Mouse (Mus musculus): ENCODE measurements around the gene Postn. TPM values are rescaled to one million over a fixed set of nuclear protein-coding genes. Genes with fewer than 3 reads are reported as not detected.

Gene Postn
- polyA plus RNA-seq, 1 experiment from 2014 or later: 34.6 TPM

DNA sequence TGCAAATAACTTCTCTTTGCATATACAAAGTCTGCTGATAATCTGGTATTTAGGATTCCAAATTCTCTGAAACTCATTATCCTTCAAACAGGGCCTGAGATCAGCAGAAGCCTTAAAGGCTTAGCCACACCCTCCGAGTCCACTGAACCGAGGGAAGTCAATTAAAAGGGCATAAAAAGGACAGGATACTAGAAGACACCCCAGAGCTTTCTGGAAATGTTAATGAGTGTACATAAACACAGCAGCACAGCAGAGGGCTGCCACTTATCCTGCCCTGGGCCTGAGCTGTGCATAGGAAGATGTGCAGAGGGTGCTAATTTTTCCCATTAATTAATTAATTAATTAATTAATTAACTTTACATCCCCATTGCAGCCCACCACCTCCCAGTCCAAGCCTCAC, 16.7 kb downstream of the Postn start:
- Histone ChIP-seq H3K9me3 (ENCODE audit: control insufficient read depth, low read length) (no peaks in the 10 kb centered on the region), H3K27ac (no peak overlapping the region), H3K9ac (no peak overlapping the region), H3K27me3 (ENCODE audit: control insufficient read depth, insufficient read depth, low read length) (no peaks in the 10 kb centered on the region), H3K4me1 (replicated peaks; ENCODE audit: control insufficient read depth, insufficient read depth, low read length) (no peaks in the 10 kb centered on the region), H3K36me3 (replicated peaks; ENCODE audit: control insufficient read depth, insufficient read depth) (no peaks in the 10 kb centered on the region), H3K4me3 (replicated peaks; ENCODE audit: low read length) (no peak overlapping the region), H3K4me2 (replicated peaks) (no peak overlapping the region)
- DNase-seq (ENCODE audit: low spot score) (no peak), ATAC-seq (ENCODE audit: low FRiP score) (no peak)
- WGBS: 4% methylated on average over 2 of the region's 2 CpGs

DNA sequence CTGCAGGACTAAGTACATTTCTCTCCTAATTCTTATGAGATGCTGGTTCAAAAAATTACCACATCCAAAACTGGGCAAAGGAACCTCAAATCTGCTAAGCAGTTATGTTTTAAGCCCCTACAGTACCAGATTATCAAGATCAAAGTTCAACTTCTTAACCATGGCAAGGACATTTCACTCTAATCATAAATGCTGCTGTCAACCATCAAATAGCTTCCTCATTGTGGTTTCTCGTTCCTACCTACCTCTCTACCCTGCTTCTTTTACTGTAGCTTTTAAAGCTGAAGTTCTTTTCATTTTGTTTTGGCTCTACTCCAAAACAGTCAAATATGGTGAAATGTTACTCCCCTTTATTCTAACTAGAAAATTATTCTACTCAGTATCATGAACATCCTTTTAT, 17.2 kb downstream of the Postn start:
- Histone ChIP-seq H3K9me3 (ENCODE audit: control insufficient read depth, low read length) (no peaks in the 10 kb centered on the region), H3K27ac (no peak overlapping the region), H3K4me3 (replicated peaks; ENCODE audit: low read length) (no peak overlapping the region), H3K27me3 (ENCODE audit: control insufficient read depth, insufficient read depth, low read length) (no peaks in the 10 kb centered on the region), H3K9ac (no peak overlapping the region), H3K4me2 (replicated peaks) (no peak overlapping the region), H3K4me1 (replicated peaks; ENCODE audit: control insufficient read depth, insufficient read depth, low read length) (no peaks in the 10 kb centered on the region), H3K36me3 (replicated peaks; ENCODE audit: control insufficient read depth, insufficient read depth) (no peaks in the 10 kb centered on the region)
- 62% methylated on average over 1 of the region's 1 CpGs for WGBS
- DNase-seq (ENCODE audit: low spot score) (no peak), ATAC-seq (ENCODE audit: low FRiP score) (no peak)

DNA sequence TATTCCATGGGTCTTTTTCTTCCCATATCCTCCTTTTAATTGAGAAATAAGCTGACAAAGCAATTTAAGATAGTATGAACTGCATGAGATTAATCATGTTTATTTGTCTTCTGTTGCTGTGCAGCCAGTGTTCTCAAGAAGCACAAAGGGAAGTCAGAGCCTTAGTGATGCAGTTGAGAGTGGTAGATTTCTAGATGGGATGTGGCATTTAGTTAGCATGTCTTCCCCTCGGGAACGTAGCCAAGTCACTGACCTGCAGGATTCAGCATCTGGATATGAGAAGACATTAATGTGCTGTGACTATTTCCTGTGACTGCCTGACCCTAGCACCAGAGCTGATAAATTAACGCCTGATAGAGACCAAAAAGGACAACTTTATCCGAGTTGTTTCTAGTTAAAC, 19.1 kb downstream of the Postn start:
- 75% methylated on average over 4 of the region's 4 CpGs for WGBS
- Histone ChIP-seq H3K27me3 (ENCODE audit: control insufficient read depth, insufficient read depth, low read length) (no peaks in the 10 kb centered on the region), H3K36me3 (replicated peaks; ENCODE audit: control insufficient read depth, insufficient read depth) (no peaks in the 10 kb centered on the region), H3K9ac (no peak overlapping the region), H3K4me1 (replicated peaks; ENCODE audit: control insufficient read depth, insufficient read depth, low read length) (no peaks in the 10 kb centered on the region), H3K4me3 (replicated peaks; ENCODE audit: low read length) (no peak overlapping the region), H3K9me3 (ENCODE audit: control insufficient read depth, low read length) (no peaks in the 10 kb centered on the region), H3K27ac (no peak overlapping the region), H3K4me2 (replicated peaks) (no peak overlapping the region)
- DNase-seq (ENCODE audit: low spot score) (no peak), ATAC-seq (ENCODE audit: low FRiP score) (no peak)

DNA sequence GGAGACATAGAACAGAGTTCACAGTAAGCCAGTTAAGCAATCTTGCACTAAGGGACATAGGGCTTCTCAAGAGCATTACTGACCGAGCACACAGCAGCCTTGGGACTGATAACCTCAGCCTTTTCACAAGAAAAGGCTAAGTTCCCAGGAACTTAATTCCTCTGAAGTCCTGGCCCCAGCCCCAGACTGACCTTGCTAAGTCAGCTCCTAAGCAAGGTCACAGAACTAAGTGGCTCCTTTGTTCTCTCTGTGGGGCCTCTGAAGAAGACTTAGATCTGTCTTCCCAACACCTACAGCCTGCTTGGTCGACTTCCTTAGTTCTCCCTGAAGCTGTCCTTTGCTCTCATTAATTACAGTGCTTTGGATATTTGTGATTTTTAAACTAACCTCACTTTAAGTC, 38.4 kb downstream of the Postn start:
- ATAC-seq (ENCODE audit: low FRiP score) (no peak), DNase-seq (ENCODE audit: low spot score) (no peak)
- no peaks in the 10 kb centered on the region for H3K4me1 ChIP-seq (replicated peaks; ENCODE audit: control insufficient read depth, insufficient read depth, low read length)
- H3K27me3 ChIP-seq (ENCODE audit: control insufficient read depth, insufficient read depth, low read length): no peaks in the 10 kb centered on the region
- H3K4me3 ChIP-seq (replicated peaks; ENCODE audit: low read length): no peak overlapping the region
- WGBS: 46% methylated on average over 2 of the region's 2 CpGs
- H3K27ac ChIP-seq: no peak overlapping the region
- no peaks in the 10 kb centered on the region for H3K9me3 ChIP-seq (ENCODE audit: control insufficient read depth, low read length)
- no peaks in the 10 kb centered on the region for H3K36me3 ChIP-seq (replicated peaks; ENCODE audit: control insufficient read depth, insufficient read depth)
- H3K9ac ChIP-seq: no peak overlapping the region
- H3K4me2 ChIP-seq (replicated peaks): no peak overlapping the region

DNA sequence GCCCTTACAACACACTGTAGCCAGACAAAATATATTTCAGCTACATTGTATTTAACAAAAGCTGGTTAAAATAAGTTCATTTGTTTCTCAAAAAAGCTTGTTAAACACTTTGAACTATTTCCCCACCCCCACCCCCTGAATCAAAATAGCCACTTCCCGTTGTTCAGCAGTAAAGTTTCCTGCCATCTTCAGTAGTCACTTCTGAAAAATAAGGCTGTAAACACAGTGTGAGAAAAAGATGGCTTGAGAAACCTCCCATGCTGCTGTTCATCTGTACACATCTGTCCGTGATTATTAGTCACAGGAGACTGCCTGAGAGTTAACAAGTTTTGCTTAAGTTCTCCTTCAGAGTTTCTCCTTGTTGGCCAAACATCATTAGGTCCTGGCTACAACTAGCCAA, 39.0 kb downstream of the Postn start:
- no peak overlapping the region for H3K9ac ChIP-seq
- no peak for DNase-seq (ENCODE audit: low spot score)
- H3K36me3 ChIP-seq (replicated peaks; ENCODE audit: control insufficient read depth, insufficient read depth): no peaks in the 10 kb centered on the region
- H3K4me2 ChIP-seq (replicated peaks): no peak overlapping the region
- 79% methylated on average over 2 of the region's 2 CpGs for WGBS
- no peak overlapping the region for H3K27ac ChIP-seq
- H3K4me3 ChIP-seq (replicated peaks; ENCODE audit: low read length): no peak overlapping the region
- no peaks in the 10 kb centered on the region for H3K4me1 ChIP-seq (replicated peaks; ENCODE audit: control insufficient read depth, insufficient read depth, low read length)
- no peaks in the 10 kb centered on the region for H3K9me3 ChIP-seq (ENCODE audit: control insufficient read depth, low read length)
- no peak for ATAC-seq (ENCODE audit: low FRiP score)
- no peaks in the 10 kb centered on the region for H3K27me3 ChIP-seq (ENCODE audit: control insufficient read depth, insufficient read depth, low read length)

DNA sequence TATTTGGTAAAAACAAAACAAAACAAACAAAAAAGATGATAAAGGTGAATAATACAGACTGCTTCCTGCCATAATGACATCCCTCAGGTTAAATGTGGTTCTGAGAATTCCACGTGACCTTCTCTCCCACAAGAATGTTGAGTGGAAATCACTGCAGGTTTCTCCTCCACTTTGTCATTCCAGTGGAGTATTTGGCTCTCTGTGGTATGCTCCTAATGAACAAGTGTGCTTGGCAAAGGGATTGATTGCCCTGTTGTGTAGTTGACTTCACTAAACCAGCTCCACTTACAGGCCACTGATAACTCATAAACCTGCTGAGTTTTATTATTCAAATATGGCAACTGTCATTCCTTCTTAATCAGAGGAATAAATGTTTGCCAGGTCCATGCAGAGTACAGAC, 39.7 kb downstream of the Postn start:
- Histone ChIP-seq H3K4me3 (replicated peaks; ENCODE audit: low read length) (no peak overlapping the region), H3K4me1 (replicated peaks; ENCODE audit: control insufficient read depth, insufficient read depth, low read length) (no peaks in the 10 kb centered on the region), H3K27me3 (ENCODE audit: control insufficient read depth, insufficient read depth, low read length) (no peaks in the 10 kb centered on the region), H3K4me2 (replicated peaks) (no peak overlapping the region), H3K9me3 (ENCODE audit: control insufficient read depth, low read length) (no peaks in the 10 kb centered on the region), H3K36me3 (replicated peaks; ENCODE audit: control insufficient read depth, insufficient read depth) (no peaks in the 10 kb centered on the region), H3K27ac (no peak overlapping the region), H3K9ac (no peak overlapping the region)
- 83% methylated on average over 1 of the region's 1 CpGs for WGBS
- DNase-seq (ENCODE audit: low spot score) (no peak), ATAC-seq (ENCODE audit: low FRiP score) (no peak)

DNA sequence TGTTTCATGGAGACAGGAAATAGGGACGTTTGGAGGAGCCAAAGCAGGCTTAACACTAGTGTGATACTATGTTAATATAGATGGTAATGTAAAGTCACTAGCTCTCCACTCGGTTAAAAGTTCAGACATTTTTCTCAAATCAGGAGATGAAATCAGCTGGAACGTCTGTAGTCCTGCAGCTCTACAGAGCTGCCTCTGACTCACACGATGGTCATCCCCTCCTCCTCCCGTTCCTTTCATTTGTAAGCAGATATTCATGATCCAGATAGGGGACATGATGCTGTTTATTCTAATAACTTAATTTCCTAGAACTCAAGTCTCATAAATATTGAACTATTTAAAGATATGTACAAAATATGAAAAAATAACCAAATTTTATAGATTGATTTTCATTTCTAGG, 40.8 kb downstream of the Postn start:
- no peak for DNase-seq (ENCODE audit: low spot score)
- H3K27ac ChIP-seq: no peak overlapping the region
- WGBS: 89% methylated on average over 5 of the region's 5 CpGs

DNA sequence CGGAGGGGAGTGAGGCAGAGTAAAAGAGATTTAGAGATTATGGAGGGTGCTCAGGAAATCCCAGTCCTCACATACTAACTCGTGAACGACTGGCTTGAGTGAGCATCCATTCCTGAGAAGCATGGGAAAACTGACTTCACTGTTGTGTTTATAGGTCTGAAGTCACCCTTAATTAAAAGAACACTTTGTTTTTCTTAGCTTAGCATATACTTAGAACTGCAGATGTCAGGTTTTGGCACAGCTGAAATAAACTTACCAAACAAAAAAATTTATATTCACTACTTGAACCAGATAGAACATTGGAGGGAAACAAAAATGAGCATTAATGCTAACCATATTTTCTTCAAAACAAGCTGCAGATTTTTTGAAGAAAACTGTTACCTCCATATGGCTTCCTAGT, 42.9 kb downstream of the Postn start:
- Histone ChIP-seq H3K27ac (no peak overlapping the region), H3K36me3 (replicated peaks; ENCODE audit: control insufficient read depth, insufficient read depth) (no peaks in the 10 kb centered on the region)
- WGBS: 85% methylated on average over 3 of the region's 3 CpGs

More for the DNA sequence above, 40.8 kb downstream of the Postn start:
- H3K4me3 ChIP-seq (replicated peaks; ENCODE audit: low read length): no peak overlapping the region
- H3K9me3 ChIP-seq (ENCODE audit: control insufficient read depth, low read length): no peaks in the 10 kb centered on the region
- no peaks in the 10 kb centered on the region for H3K27me3 ChIP-seq (ENCODE audit: control insufficient read depth, insufficient read depth, low read length)
- no peak overlapping the region for H3K4me2 ChIP-seq (replicated peaks)
- H3K4me1 ChIP-seq (replicated peaks; ENCODE audit: control insufficient read depth, insufficient read depth, low read length): no peaks in the 10 kb centered on the region
- no peaks in the 10 kb centered on the region for H3K36me3 ChIP-seq (replicated peaks; ENCODE audit: control insufficient read depth, insufficient read depth)
- ATAC-seq (ENCODE audit: low FRiP score): no peak
- no peak overlapping the region for H3K9ac ChIP-seq

DNA sequence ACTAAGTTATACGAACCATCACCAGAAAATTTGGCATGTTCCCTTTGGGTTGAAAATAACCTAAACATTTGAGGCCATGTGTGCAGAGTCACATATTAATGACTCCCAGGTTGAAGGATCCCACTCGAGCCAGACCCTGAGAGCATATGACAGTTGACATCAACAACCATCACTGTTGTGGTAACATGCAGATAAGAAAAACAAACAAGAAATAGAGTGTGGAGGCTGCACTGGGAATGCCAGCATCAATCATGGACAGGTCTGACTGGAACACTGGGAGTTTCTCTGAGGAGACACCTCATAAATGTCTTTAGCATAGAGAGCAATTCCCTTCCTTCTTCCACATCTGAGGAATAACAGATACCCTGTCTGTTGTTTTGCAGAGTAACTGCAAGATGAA, 45.7 kb downstream of the Postn start:
- H3K4me3 ChIP-seq (replicated peaks; ENCODE audit: low read length): no peak overlapping the region
- H3K9ac ChIP-seq: no peak overlapping the region
- no peak for DNase-seq (ENCODE audit: low spot score)
- 84% methylated on average over 2 of the region's 2 CpGs for WGBS
- H3K4me2 ChIP-seq (replicated peaks): no peak overlapping the region
- H3K27me3 ChIP-seq (ENCODE audit: control insufficient read depth, insufficient read depth, low read length): no peaks in the 10 kb centered on the region
- no peak overlapping the region for H3K27ac ChIP-seq
- H3K36me3 ChIP-seq (replicated peaks; ENCODE audit: control insufficient read depth, insufficient read depth): no peaks in the 10 kb centered on the region
- H3K9me3 ChIP-seq (ENCODE audit: control insufficient read depth, low read length): no peaks in the 10 kb centered on the region
- no peaks in the 10 kb centered on the region for H3K4me1 ChIP-seq (replicated peaks; ENCODE audit: control insufficient read depth, insufficient read depth, low read length)
- no peak for ATAC-seq (ENCODE audit: low FRiP score)

More for the DNA sequence above, 42.9 kb downstream of the Postn start:
- H3K4me2 ChIP-seq (replicated peaks): no peak overlapping the region
- no peaks in the 10 kb centered on the region for H3K9me3 ChIP-seq (ENCODE audit: control insufficient read depth, low read length)
- H3K4me1 ChIP-seq (replicated peaks; ENCODE audit: control insufficient read depth, insufficient read depth, low read length): no peaks in the 10 kb centered on the region
- H3K27me3 ChIP-seq (ENCODE audit: control insufficient read depth, insufficient read depth, low read length): no peaks in the 10 kb centered on the region
- no peak overlapping the region for H3K9ac ChIP-seq
- H3K4me3 ChIP-seq (replicated peaks; ENCODE audit: low read length): no peak overlapping the region
- DNase-seq (ENCODE audit: low spot score): no peak
- ATAC-seq (ENCODE audit: low FRiP score): no peak

DNA sequence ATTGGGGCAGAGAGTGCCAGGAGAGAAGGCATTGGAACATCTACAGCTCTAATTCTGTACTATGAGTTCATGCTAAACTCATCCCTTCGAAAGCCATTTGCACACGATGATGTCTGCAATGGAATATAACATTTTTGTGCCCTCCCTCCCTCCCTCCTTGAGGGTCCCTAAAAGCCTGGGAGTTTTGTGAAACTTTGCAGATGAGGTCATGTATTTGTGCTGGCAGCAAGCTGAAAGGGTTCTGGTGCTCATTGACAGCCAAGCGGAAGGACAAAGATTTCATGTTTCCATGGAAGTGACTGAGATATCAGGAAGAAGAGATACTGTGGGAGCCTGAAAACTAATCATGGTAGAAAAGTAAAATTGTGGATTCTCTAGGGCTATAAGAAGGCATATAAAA, 50.1 kb downstream of the Postn start:
- H3K4me3 ChIP-seq (replicated peaks; ENCODE audit: low read length): no peak overlapping the region
- H3K36me3 ChIP-seq (replicated peaks; ENCODE audit: control insufficient read depth, insufficient read depth): no peaks in the 10 kb centered on the region
- H3K27me3 ChIP-seq (ENCODE audit: control insufficient read depth, insufficient read depth, low read length): no peaks in the 10 kb centered on the region
- no peak overlapping the region for H3K9ac ChIP-seq
- no peak overlapping the region for H3K27ac ChIP-seq
- no peaks in the 10 kb centered on the region for H3K4me1 ChIP-seq (replicated peaks; ENCODE audit: control insufficient read depth, insufficient read depth, low read length)
- DNase-seq (ENCODE audit: low spot score): no peak
- ATAC-seq (ENCODE audit: low FRiP score): no peak
- H3K4me2 ChIP-seq (replicated peaks): no peak overlapping the region
- WGBS: 94% methylated on average over 3 of the region's 3 CpGs
- H3K9me3 ChIP-seq (ENCODE audit: control insufficient read depth, low read length): no peaks in the 10 kb centered on the region
